Mouse (Mus musculus): ENCODE data around the gene Rabgap1l.

Gene Rabgap1l

DNA sequence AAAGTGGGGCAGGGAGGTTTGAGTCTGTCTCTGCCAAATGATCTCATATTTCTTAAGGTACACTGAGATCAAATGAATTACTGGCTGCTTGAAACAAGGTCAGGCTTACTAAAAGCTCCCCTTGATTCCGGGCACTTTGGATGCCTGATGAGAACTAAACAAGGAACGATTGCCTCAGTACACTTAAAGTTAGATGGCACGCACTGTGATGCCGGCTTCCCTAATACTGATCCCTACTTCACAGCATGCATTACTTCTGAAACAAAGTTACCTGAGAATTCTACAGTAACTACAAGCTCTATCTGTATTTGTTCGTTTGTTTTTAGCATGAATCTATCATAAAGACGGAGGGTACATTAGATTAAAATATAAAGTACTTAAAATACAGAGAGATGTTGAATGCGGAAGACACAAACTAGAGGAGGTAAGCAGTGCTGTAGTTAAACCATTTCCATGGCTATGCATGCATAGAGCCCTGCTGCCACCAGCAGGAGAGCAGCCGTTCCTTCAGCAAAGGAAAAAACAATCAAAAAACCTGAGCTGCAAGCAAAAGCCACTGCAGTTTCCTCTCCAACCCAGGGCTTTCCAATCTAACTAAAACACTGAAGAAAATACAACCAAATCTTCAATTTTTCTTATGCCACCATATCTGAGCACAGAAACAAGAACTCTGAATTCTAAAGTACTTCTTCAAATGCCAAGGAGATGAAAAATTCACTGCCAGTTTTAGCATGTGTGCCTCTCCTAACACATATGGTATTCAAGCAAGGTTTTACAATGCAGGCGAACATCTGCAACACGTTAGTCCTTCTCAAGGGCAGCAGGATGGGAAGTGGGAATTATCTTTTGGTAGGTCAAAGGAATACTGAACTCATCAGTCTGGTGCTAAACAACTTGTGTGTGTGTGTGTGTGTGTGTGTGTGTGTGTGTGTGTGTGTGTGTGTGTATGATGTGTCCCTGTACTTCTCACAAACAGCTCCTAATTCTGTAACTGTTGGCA, 415.4 kb downstream of the Rabgap1l start:
- CTCF ChIA-PET, result interaction anchor here (0.6 to 1.4 kb wide), 9 partner anchors 10 to 1213 kb away, joined by 3 to 7 read pairs (median 4); no protein-coding TSS in a partner anchor

DNA sequence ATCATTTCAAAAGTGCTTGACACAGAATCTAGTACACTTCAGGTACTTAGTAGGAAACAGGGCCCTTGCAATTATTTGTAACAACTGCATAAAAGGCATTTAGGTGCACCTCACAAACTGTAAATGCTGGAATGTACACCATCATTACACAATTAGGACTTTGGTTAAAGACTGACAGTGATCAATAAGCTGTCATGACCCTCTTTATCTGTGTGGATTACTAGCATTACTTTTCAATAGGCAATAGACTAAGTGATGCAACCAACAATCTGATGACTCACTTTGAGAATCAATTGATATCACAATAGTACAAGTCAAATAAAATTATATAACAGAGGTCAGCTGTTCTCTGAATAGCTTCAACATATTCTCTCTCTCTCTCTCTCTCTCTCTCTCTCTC, 418.5 kb downstream of the Rabgap1l start:
- CTCF ChIA-PET, result no interaction called here
- POLR2A ChIA-PET, result interaction anchor here in 2 of 4 experiments (0.7 kb wide), 2 partner anchors 56 to 898 kb away, joined by 3 read pairs; no protein-coding TSS in a partner anchor

More for the DNA sequence above, 415.4 kb downstream of the Rabgap1l start:
- POLR2A ChIA-PET, result interaction anchor here in 1 of 4 experiments (0.9 to 1.9 kb wide), 4 partner anchors 13 to 18 kb away, joined by 3 to 7 read pairs (median 3); no protein-coding TSS in a partner anchor

DNA sequence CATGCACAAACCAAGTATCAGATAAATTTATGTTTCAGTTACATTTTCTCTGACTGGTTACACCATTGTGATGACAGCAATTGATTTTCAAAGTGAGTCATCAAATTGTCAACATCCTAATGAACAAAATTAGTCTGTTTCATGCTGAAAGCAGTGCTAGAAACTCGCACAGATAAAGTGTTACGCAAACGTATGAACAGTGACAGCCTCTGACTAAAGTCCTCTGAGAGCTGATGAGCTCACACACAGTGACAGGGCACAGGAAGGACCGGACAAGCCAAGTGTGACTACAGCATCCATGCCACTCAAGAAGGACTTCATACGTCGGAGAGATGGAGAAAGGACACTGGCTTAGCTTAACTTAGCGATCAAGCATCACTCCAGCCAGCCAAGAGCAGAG, 419.7 kb downstream of the Rabgap1l start:
- POLR2A ChIA-PET, result interaction anchor here in 1 of 4 experiments (0.9 kb wide), 1 partner anchor 19 kb away, joined by 4 read pairs; no protein-coding TSS in a partner anchor
- CTCF ChIA-PET, result no interaction called here

DNA sequence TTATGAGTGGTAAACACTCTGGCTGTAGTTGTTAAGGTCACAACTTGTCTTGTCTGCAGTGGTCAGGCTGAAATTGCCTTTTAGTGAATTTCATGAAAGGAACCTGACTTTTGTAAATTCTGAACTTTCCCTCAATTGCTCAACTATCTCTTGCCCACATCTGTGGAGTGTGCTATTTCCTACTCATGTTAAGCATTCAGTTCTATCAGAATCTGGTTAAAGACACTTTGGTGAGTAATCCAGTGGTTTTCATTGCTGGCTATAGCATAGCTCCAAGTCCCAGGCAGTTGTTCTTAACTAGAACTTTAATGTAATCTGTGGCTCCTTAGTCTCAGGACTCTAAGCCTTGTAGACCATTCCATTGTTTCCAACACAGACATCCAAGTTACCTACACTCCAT, 421.3 kb downstream of the Rabgap1l start:
- POLR2A ChIA-PET, result interaction anchor here in 1 of 4 experiments (0.8 kb wide), 1 partner anchor 40 kb away, joined by 3 read pairs; no protein-coding TSS in a partner anchor

DNA sequence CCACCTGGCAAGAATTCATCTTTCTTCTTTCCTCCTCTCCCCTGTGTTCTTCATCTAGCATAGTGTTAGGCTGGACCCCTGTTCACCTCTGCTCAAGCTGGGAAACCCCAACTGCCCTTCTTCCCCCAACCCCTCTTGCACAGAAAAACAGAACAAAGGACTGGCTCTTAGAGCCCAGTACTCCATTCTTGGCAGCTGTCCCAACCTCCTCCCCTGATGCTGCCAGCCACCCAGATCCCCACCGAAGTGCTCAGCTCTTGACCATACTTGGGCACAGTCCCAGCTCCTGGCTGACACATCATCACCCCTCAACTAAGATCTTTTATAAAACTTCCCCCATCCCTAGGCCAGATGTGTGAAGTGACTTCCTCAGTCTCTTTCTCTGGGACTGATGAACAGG, 422.5 kb downstream of the Rabgap1l start:
- ChIA-PET POLR2A (no interaction called here), CTCF (no interaction called here)

More for the DNA sequence above, 421.3 kb downstream of the Rabgap1l start:
- CTCF ChIA-PET, result no interaction called here

DNA sequence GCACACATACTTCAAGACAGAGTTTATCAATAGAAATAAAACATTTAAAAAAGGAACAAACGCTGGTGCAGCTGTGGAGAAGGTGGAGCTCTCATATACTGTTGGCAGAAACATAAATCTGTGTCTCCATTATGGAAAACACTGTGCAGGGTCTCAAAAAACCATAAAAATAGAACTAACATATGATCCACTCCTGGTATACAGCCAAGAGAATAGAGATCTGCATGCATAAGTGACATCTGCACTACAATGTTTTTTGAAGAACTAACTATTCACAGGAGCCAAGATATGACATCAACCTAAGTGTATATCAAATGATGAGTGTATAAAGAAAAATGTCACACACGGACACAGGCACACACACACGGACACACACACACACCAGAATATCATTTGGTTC, 426.4 kb downstream of the Rabgap1l start:
- POLR2A ChIA-PET, result no interaction called here
- CTCF ChIA-PET, result no interaction called here

DNA sequence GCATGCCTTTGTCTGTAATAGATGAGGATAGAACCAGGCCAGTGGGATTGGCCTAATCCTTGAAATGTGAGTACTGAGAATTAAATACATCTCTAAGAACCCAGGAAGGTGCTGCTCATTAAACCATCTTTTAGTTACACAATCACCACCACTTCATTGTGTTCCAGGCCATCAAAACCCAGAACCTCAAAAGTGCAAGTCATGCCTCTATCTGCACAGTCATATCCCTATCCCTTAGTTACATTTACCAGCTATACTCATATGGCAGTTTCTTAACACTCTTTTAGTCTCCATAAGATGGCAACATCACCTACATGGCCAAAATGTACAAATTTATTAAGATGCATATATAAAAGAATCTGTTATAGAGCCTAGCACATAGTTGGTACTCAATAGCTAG, 435.7 kb downstream of the Rabgap1l start:
- ChIA-PET POLR2A (no interaction called here), CTCF (no interaction called here)

DNA sequence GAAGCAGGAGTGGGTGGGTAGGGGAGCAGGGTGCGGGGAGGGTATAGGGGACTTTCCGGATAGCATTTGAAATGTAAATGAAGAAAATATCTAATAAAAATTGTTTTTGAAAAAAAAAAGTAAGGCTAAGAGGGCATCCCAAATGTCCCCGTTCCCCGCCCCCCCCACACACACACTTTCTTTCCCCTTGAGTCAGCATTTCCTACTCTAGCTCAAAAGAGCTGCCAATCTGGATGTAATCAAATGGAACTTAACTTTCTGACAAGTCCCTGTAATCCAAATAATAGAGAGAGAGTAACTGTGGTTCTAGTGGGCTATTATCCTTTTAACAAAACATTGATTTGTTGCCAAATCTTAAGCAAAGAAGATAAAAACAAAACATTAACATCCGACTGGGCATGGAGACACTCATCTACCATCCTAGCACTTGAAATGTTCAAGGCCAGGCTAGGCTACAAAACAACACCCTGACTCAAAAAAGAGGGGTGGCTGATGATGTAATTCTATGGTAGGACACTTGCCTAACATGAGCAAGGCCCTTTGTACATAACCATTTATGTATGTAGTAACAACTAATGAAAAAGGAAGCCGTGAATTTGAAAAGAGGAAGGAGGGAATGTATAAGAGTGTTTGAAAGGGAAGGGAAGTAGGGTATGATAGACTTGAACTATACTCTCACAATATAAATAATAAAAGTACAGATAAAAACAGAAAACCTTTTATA, 439.1 kb downstream of the Rabgap1l start:
- ChIA-PET POLR2A (interaction anchor here in 2 of 4 experiments (0.5 to 1.2 kb wide), 3 partner anchors 19 to 868 kb away, joined by 3 to 4 read pairs (median 3); no protein-coding TSS in a partner anchor), CTCF (interaction anchor here in 1 of 4 experiments (0.7 kb wide), 1 partner anchor 123 kb away, joined by 15 read pairs; no protein-coding TSS in a partner anchor)

DNA sequence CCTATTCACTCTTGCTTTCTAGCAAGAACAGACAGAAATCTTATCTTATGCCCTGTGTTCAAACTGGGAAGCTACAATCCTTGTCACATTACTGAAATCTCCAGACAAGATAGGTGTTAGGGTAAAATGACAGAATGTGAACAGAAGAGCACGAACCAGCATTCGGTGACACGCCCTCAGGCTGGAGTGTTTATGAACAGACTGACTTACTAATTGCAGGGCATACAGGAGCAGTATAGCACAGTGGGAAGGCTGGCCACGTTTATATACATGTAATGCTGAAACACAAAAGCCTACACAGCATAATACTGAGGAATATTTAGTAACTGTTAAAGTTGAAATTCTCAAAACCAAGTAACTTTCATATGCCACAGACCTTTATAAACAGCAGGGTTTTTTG, 440.7 kb downstream of the Rabgap1l start:
- CTCF ChIA-PET, result interaction anchor here in 1 of 4 experiments (0.6 to 1.2 kb wide), 2 partner anchors 15 to 60 kb away, joined by 3 to 5 read pairs; no protein-coding TSS in a partner anchor
- POLR2A ChIA-PET, result interaction anchor here in 2 of 4 experiments (0.6 to 1.4 kb wide), 4 partner anchors 9 to 41 kb away, joined by 3 to 7 read pairs (median 4); no protein-coding TSS in a partner anchor

DNA sequence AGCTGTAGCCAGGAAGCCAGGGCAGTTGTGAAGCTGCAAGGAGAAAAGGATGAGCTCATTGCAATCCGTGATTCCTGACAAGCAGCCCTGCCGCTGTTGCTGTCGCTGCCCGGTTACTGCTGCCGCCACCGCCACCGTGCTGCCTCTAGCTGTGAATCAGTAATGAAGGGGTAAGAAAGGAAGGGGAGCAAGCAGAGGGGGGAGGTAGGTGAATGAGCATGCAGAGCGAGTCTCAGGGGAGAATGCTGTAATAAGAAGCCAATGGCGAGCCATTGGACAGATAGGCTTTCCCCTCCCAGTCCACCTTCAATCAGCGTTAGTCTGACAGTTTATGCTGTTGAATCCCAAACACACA, 441.2 kb downstream of the Rabgap1l start:
- POLR2A ChIA-PET, result interaction anchor here in 2 of 4 experiments (0.6 to 1.4 kb wide), 4 partner anchors 10 to 40 kb away, joined by 3 to 7 read pairs (median 4); no protein-coding TSS in a partner anchor
- CTCF ChIA-PET, result interaction anchor here in 1 of 4 experiments (0.6 to 1.2 kb wide), 2 partner anchors 15 to 60 kb away, joined by 3 to 5 read pairs; no protein-coding TSS in a partner anchor

DNA sequence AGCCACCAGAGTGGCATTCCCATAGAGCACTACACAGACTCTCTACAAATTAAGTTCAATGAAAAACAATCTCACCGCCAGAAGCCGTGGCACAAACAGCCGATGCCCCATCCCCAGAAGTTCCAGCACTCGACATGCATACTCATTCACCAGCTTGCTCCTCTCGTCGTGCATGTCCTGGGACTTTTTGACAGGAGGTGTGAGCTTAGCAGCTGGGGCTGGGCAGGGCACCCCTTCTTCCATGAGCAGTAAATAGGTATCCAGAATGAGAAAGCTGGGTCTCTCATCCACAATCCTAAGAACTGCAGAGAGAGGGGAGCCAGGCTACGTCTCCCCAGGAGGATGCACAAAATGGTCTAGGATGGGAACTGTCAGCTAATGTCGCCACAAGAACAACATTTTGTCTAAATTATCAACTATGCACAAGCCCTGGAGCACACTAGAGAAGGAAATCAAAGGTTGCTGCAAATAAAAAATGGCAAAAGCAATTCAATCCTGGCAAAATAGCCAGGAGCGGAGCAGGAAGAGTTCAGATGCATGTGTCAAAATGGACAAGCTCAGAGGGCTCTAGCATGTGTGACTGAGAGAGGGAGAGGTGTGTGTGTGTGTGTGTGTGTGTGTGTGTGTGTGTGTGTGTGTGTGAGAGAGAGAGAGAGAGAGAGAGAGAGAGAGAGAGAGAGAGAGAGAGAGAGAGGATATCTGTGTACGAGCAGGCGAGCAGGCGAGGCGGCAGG, 441.7 kb downstream of the Rabgap1l start:
- CTCF ChIA-PET, result interaction anchor here in 1 of 4 experiments (0.6 kb wide), 1 partner anchor 61 kb away, joined by 5 read pairs; no protein-coding TSS in a partner anchor
- POLR2A ChIA-PET, result interaction anchor here in 3 of 4 experiments (0.6 to 1.4 kb wide), 6 partner anchors 10 to 40 kb away, joined by 3 to 7 read pairs (median 4); no protein-coding TSS in a partner anchor

DNA sequence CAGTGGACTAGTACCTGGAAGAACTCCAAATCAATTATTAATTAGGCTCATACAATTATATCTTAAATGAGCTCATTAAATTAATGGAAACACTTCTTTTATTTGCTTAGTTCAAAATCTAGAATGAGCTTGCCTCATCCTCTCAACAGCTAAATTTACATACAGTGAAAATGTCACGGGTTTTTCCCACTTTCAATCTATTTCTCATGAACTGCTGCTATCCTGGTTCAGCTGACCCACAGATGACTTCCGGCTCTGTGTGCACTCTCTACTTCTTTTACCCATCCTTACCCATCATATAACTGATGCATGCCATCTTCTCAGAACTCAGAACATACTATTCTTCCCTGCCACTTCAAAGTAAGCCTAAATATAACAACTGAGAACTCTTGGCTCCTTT, 452.4 kb downstream of the Rabgap1l start:
- POLR2A ChIA-PET, result no interaction called here
- CTCF ChIA-PET, result no interaction called here

DNA sequence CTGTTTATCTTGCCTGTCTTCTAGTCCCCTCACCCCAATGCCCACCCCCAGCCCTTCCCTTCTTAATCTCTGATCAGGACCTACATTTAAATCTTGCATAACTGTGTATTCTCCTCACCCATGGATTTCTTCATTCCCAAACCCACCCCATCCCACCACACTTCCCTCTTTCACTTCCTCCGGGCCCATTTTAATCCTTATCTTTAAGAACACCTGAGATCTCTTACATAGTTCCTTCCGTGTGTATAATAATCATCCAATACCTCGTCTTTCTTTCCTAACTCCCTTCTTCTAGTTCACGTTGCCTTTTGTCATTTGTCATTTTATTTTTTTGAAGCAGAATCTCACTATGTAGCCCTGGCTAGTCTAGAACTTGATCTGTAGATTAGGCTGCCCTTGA, 453.6 kb downstream of the Rabgap1l start:
- ChIA-PET CTCF (no interaction called here), POLR2A (no interaction called here)

DNA sequence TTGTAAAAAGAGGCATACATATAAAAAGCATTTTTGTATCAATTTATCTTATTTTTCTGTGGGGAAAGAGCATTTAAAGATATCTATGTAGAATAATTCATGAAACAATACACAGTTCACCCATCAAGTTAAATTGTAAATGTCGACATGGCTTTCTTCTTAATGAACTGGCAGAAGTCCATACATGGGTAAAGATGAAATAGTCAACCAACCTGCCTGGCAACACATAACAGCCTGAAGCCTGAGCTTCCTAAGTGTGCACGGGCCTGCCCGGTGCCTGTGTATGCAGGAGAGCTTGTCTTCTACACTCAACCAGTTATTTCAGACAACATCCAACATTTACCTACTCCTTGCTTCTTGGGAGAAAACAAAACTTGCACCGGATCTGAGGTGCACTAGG, 458.2 kb downstream of the Rabgap1l start:
- ChIA-PET POLR2A (no interaction called here), CTCF (no interaction called here)

DNA sequence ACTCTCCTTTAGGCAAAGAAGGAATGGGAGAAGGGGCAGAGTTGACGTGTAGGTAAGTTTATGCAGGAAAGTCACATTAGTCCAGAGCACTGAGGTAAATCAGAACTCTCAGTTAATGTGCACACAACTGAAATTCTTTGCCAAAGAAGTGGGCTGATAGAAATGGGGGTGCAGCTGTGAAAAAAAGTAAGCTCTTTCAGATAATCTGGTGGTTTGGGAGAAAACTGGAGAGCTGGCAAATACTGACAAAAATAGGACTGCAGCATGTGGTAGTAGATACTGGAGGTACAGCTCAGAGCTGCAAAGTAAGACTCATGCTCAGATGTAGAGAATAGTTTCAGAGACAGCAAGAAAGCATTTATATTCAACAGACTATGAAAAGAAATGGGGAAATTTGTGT, 462.2 kb downstream of the Rabgap1l start:
- ChIA-PET POLR2A (interaction anchor here in 1 of 4 experiments (1.1 kb wide), 1 partner anchor 22 kb away, joined by 4 read pairs; no protein-coding TSS in a partner anchor), CTCF (no interaction called here)

DNA sequence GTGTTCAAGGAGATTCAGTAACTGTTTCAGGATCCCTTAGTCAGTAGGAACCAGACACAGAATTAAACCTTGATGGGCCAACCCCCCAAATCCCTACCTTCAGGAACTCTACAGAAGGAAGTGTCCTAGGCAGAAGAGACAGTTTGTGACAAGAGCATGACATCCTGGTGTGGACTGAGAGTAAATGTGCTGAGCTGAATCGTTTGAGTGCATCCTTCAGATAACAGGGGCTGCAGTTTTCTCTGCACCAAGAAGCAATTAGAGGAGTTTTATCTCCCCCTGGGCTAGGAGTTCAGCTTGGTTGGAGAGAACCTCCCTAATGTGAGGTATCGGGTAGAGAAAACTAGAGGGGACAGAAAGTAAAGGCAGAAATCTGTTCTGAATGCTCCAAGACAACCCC, 462.8 kb downstream of the Rabgap1l start:
- POLR2A ChIA-PET, result interaction anchor here in 1 of 4 experiments (1.1 kb wide), 1 partner anchor 21 kb away, joined by 4 read pairs; no protein-coding TSS in a partner anchor
- CTCF ChIA-PET, result no interaction called here

DNA sequence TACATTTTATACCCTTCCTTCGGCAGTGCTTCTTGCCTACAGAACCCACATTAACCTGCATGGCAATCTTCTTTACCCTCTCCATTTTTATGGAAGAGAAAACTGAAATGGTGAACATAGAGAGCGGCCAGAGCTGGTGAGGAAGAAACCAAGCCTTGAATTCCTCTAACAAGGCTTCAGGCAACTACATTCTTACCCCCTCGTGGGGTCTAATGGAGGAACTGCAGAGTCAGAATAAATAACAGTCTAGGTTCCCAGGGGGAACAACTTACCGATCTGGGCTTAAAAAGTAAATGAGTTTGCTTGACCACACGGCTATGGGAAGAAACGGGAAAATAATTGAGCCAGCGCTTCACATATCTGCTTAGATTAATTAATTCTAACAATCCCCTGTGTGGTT, 463.2 kb downstream of the Rabgap1l start:
- CTCF ChIA-PET, result no interaction called here

DNA sequence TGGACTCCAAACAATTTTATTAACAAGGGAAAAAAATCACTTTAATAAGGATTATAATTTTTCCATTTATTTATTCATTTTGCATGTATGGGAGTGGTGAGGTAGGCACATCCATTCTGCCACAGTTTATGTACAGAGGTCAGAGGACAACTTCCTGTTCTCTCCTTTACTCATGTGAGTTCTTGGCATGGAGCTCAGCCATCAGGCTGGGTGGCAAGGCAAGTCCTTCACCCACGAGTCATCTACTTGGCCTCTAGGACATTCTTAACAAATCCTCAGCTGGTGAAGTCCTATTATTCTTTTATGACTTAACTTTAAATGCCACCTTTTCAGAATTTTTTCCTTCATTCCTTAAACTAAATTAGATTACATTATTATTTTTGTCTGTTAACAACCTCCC, 465.5 kb downstream of the Rabgap1l start:
- ChIA-PET CTCF (no interaction called here), POLR2A (no interaction called here)

More for the DNA sequence above, 463.2 kb downstream of the Rabgap1l start:
- POLR2A ChIA-PET, result no interaction called here

DNA sequence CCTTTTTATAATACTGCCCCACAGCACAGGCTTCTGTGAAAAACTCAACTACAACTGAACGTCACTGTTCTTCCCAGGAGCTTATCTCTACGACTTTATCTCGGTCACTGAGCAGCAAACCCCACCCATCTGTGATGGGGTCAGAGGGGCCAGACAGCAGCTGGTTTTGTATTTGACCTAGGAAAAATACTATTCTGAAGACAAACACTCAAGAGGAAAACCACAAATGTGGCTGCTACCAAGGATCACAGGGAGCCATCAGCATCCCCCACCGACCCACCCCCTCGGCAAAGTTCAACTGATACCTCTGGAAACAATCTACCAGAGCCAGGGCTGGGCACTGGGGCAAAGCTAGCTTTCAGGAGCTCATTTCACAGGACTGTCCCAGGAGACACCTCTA, 467.5 kb downstream of the Rabgap1l start:
- POLR2A ChIA-PET, result interaction anchor here in 1 of 4 experiments (1.3 kb wide), 1 partner anchor 16 kb away, joined by 3 read pairs; no protein-coding TSS in a partner anchor
- CTCF ChIA-PET, result no interaction called here

All from embryonic stem cell, embryonic (primary cell).